Mouse (Mus musculus) heart, embryonic 15.5 days (tissue): ENCODE data around the gene Rnf135. TPM values are rescaled to one million over a fixed set of nuclear protein-coding genes. Genes with fewer than 3 reads are reported as not detected.
"Not testable (repeated sequence)": the region's sequence is repeated elsewhere in the genome, so short reads cannot be mapped to it uniquely, and the experiment has no call there.

Experiments used
- ATAC-seq: fragments of 200-750 bp; cut with Nextera tagmentation; replicated peaks from 2 replicates; pipeline ENCODE4 v1.8.0; 2017; ENCODE audit warnings: low read depth, moderate TSS enrichment; ENCODE audit not compliant: insufficient number of reproducible peaks, insufficient read depth, low FRiP score
- H3K27ac ChIP-seq: fragments of 300-500 bp; sonication (generic); 2 replicates; pipeline ENCODE4 v1.5.1; 2015; ENCODE audit warnings: mild to moderate bottlenecking, inconsistent platforms
- H3K27me3 ChIP-seq: fragments of 300-500 bp; sonication (generic); 2 replicates; pipeline ENCODE4 v1.6.1; 2015; ENCODE audit warnings: inconsistent platforms
- H3K36me3 ChIP-seq: fragments of 300-500 bp; sonication (generic); 2 replicates; pipeline ENCODE4 v1.6.1; 2015; ENCODE audit warnings: mild to moderate bottlenecking, inconsistent platforms
- H3K4me1 ChIP-seq: fragments of 300-500 bp; sonication (generic); replicated peaks from 2 replicates; pipeline ENCODE4 v1.6.1; 2015; ENCODE audit warnings: inconsistent platforms
- H3K4me2 ChIP-seq: fragments of 300-500 bp; sonication (generic); 2 replicates; pipeline ENCODE4 v1.6.1; 2015; ENCODE audit warnings: inconsistent platforms, mild to moderate bottlenecking, moderate library complexity
- H3K4me3 ChIP-seq: fragments of 300-500 bp; sonication (generic); 2 replicates; pipeline ENCODE4 v1.5.1; 2015; ENCODE audit warnings: mild to moderate bottlenecking, inconsistent platforms
- H3K9ac ChIP-seq: fragments of 300-500 bp; sonication (generic); 2 replicates; pipeline ENCODE4 v1.6.1; 2015; ENCODE audit warnings: mild to moderate bottlenecking, inconsistent platforms
- H3K9me3 ChIP-seq: fragments of 300-500 bp; sonication (generic); replicated peaks from 2 replicates; pipeline ENCODE4 v1.6.1; 2016; ENCODE audit warnings: inconsistent platforms
- WGBS: fragments of 180-500 bp; shearing (Covaris S2); methylation state at CpG from one replicate; pipeline ENCODE4 v1.1.7; 2015; ENCODE audit warnings: mixed read lengths; 5-methylcytosine and 5-hydroxymethylcytosine counted together
- polyA plus RNA-seq: library from polyadenylated mRNA; unstranded; fragments of >200 nt; fragmentation: Nextera tagmentation; extraction: Ambion mirVana; gene quantifications from 2 replicates; pipeline ENCODE4 v1.2.1, GENCODE M21; 2015

Gene Rnf135
- polyA plus RNA-seq, 1 experiment from 2014 or later, result 11.5 TPM

GRCm38 (mm10) chr11:80181021-80181749 lies 2.5 kb upstream of the Rnf135 start:
- no peaks in the 10 kb centered on the region for H3K27me3 ChIP-seq
- H3K4me1 ChIP-seq, result peaks cover 20% of the 10 kb centered on the region
- no peaks in the 10 kb centered on the region for H3K36me3 ChIP-seq
- H3K27ac ChIP-seq, result no peak overlapping the region
- H3K9me3 ChIP-seq, result no peaks in the 10 kb centered on the region
- no peak for ATAC-seq
- no peak overlapping the region for H3K4me2 ChIP-seq
- WGBS, result 66% methylated on average over 5 of the region's 5 CpGs
- no peak overlapping the region for H3K4me3 ChIP-seq
- H3K9ac ChIP-seq, result no peak overlapping the region

GRCm38 (mm10) chr11:80183054-80183704 lies 472 bp upstream of the Rnf135 start:
- H3K27ac ChIP-seq, result peak overlapping the region; percentile 93
- not testable (repeated sequence) for H3K36me3 ChIP-seq, H3K9me3 ChIP-seq, H3K27me3 ChIP-seq
- peak overlapping the region; percentile 70 for H3K4me2 ChIP-seq
- WGBS, result 41% methylated on average over 12 of the region's 12 CpGs
- H3K9ac ChIP-seq, result peak overlapping the region; percentile 93; the same call in 1 of the 2 replicates
- ATAC-seq, result peak; percentile 47; the same call in 1 of the 2 replicates
- H3K4me3 ChIP-seq, result peak overlapping the region; percentile 86
- H3K4me1 ChIP-seq, result peaks cover 12% of the 10 kb centered on the region

GRCm38 (mm10) chr11:80184531-80185071 lies 950 bp downstream of the Rnf135 start:
- Histone ChIP-seq H3K9ac (peak overlapping the region; percentile 93), H3K4me1 (peaks cover 12% of the 10 kb centered on the region), H3K27me3 (no peaks in the 10 kb centered on the region), H3K4me3 (peak overlapping the region; percentile 86), H3K4me2 (peak overlapping the region; percentile 70), H3K9me3 (no peaks in the 10 kb centered on the region), H3K36me3 (no peaks in the 10 kb centered on the region), H3K27ac (peak overlapping the region; percentile 93)
- ATAC-seq, result no peak
- 81% methylated on average over 6 of the region's 6 CpGs for WGBS

- not testable (repeated sequence) for H3K36me3 ChIP-seq, H3K9ac ChIP-seq, H3K9me3 ChIP-seq, ATAC-seq, H3K27me3 ChIP-seq, H3K4me3 ChIP-seq
- WGBS, result 63% methylated on average over 5 of the region's 5 CpGs
- H3K27ac ChIP-seq, result 0 out of 2 replicates have a peak overlapping the region, but pooled peaks have one; percentile 3
- H3K4me2 ChIP-seq, result peak overlapping the region; percentile 70; the same call in 1 of the 2 replicates
- peaks cover 12% of the 10 kb centered on the region for H3K4me1 ChIP-seq
Measured at GRCm38 (mm10) chr11:80185441-80185976, 1.9 kb downstream of the Rnf135 start.

GRCm38 (mm10) chr11:80190280-80190679 lies 6.6 kb downstream of the Rnf135 start:
- H3K9ac ChIP-seq, result no peak overlapping the region
- no peak overlapping the region for H3K4me2 ChIP-seq
- H3K9me3 ChIP-seq, result no peaks in the 10 kb centered on the region
- WGBS, result 72% methylated on average over 4 of the region's 4 CpGs
- H3K27ac ChIP-seq, result no peak overlapping the region
- peaks cover 18% of the 10 kb centered on the region for H3K36me3 ChIP-seq
- H3K4me3 ChIP-seq, result no peak overlapping the region
- H3K4me1 ChIP-seq, result peaks cover 2% of the 10 kb centered on the region; the same call in 1 of the 2 replicates
- no peak for ATAC-seq
- H3K27me3 ChIP-seq, result no peaks in the 10 kb centered on the region

GRCm38 (mm10) chr11:80193827-80194226 lies 10.2 kb downstream of the Rnf135 start:
- Histone ChIP-seq H3K9ac (no peak overlapping the region), H3K36me3 (peaks cover 18% of the 10 kb centered on the region), H3K4me3 (no peak overlapping the region), H3K9me3 (no peaks in the 10 kb centered on the region), H3K27me3 (no peaks in the 10 kb centered on the region), H3K4me2 (no peak overlapping the region), H3K27ac (no peak overlapping the region), H3K4me1 (no peaks in the 10 kb centered on the region)
- 62% methylated on average over 4 of the region's 4 CpGs for WGBS
- no peak for ATAC-seq

- Histone ChIP-seq H3K27ac (no peak overlapping the region), H3K4me1 (no peaks in the 10 kb centered on the region), H3K9me3 (no peaks in the 10 kb centered on the region), H3K27me3 (no peaks in the 10 kb centered on the region), H3K36me3 (peaks cover 25% of the 10 kb centered on the region), H3K9ac (no peak overlapping the region), H3K4me2 (no peak overlapping the region), H3K4me3 (no peak overlapping the region)
- no peak for ATAC-seq
- 79% methylated on average over 7 of the region's 7 CpGs for WGBS
Measured at GRCm38 (mm10) chr11:80196351-80196750, 12.7 kb downstream of the Rnf135 start.

- H3K9ac ChIP-seq, result no peak overlapping the region
Measured at GRCm38 (mm10) chr11:80199316-80199715, 15.7 kb downstream of the Rnf135 start.

GRCm38 (mm10) chr11:80199773-80200172 lies 16.1 kb downstream of the Rnf135 start:
- no peak for ATAC-seq
- no peak overlapping the region for H3K4me2 ChIP-seq
- no peak overlapping the region for H3K27ac ChIP-seq
- no peaks in the 10 kb centered on the region for H3K4me1 ChIP-seq
- H3K9ac ChIP-seq, result no peak overlapping the region
- no peaks in the 10 kb centered on the region for H3K27me3 ChIP-seq
- no peak overlapping the region for H3K4me3 ChIP-seq
- peaks cover 8% of the 10 kb centered on the region for H3K36me3 ChIP-seq
- H3K9me3 ChIP-seq, result no peaks in the 10 kb centered on the region
- 95% methylated on average over 2 of the region's 2 CpGs for WGBS

More at GRCm38 (mm10) chr11:80199316-80199715, 15.7 kb downstream of the Rnf135 start:
- no peaks in the 10 kb centered on the region for H3K4me1 ChIP-seq
- H3K4me2 ChIP-seq, result no peak overlapping the region
- WGBS, result 88% methylated on average over 3 of the region's 3 CpGs
- H3K27me3 ChIP-seq, result no peaks in the 10 kb centered on the region
- H3K36me3 ChIP-seq, result peaks cover 13% of the 10 kb centered on the region
- ATAC-seq, result no peak
- H3K9me3 ChIP-seq, result no peaks in the 10 kb centered on the region
- no peak overlapping the region for H3K4me3 ChIP-seq
- H3K27ac ChIP-seq, result no peak overlapping the region

GRCm38 (mm10) chr11:80200326-80200725 lies 16.7 kb downstream of the Rnf135 start:
- no peak for ATAC-seq
- Histone ChIP-seq H3K9ac (no peak overlapping the region), H3K36me3 (peaks cover 6% of the 10 kb centered on the region), H3K27ac (no peak overlapping the region), H3K9me3 (no peaks in the 10 kb centered on the region), H3K4me1 (no peaks in the 10 kb centered on the region), H3K27me3 (no peaks in the 10 kb centered on the region), H3K4me2 (no peak overlapping the region), H3K4me3 (no peak overlapping the region)
- WGBS, result 70% methylated on average over 1 of the region's 1 CpGs

- no peaks in the 10 kb centered on the region for H3K27me3 ChIP-seq
- H3K9ac ChIP-seq, result no peak overlapping the region
- ATAC-seq, result no peak
- H3K27ac ChIP-seq, result no peak overlapping the region
- no peak overlapping the region for H3K4me3 ChIP-seq
- no peak overlapping the region for H3K4me2 ChIP-seq
- WGBS, result 77% methylated on average over 6 of the region's 6 CpGs
- no peaks in the 10 kb centered on the region for H3K9me3 ChIP-seq
- peaks cover 6% of the 10 kb centered on the region for H3K36me3 ChIP-seq
- H3K4me1 ChIP-seq, result no peaks in the 10 kb centered on the region
Measured at GRCm38 (mm10) chr11:80202296-80202695, 18.6 kb downstream of the Rnf135 start.
